ENCODE assay signal across 8 mouse cellular contexts in genomic region chr11:88086737-88087627, GRCm38 (mm10). TPM values are rescaled to one million over a fixed set of nuclear protein-coding genes. Genes with fewer than 3 reads are reported as not detected.
DNase-seq lines count a peak whose midpoint lies in the region; ATAC-seq lines count a peak whose summit lies in the region.

No protein-coding gene starts in this region.

- peak overlapping the region; percentile 84 for H3K27ac ChIP-seq in hindbrain, embryonic 13.5 days
- peak overlapping the region; percentile 62 for H3K27ac ChIP-seq in lung, embryonic 16.5 days (ENCODE audit: low read length)

- peaks cover 19% of the 10 kb centered on the region for H3K4me1 ChIP-seq in hindbrain, embryonic 13.5 days (replicated peaks)
- peaks cover 7% of the 10 kb centered on the region; the same call in 1 of the 2 replicates for H3K4me1 ChIP-seq in lung, embryonic 16.5 days (replicated peaks; ENCODE audit: control insufficient read depth, insufficient read depth, low read length)

- H3K36me3 ChIP-seq in hindbrain, embryonic 13.5 days: peaks cover 23% of the 10 kb centered on the region
- peaks cover 7% of the 10 kb centered on the region for H3K36me3 ChIP-seq in lung, embryonic 16.5 days (ENCODE audit: control insufficient read depth, insufficient read depth, low read length)

- H3K4me2 ChIP-seq in hindbrain, embryonic 13.5 days: peak overlapping the region; percentile 62
- H3K4me2 ChIP-seq in lung, embryonic 16.5 days (ENCODE audit: low read depth, low read length): peak overlapping the region; percentile 63

- no peaks in the 10 kb centered on the region for H3K27me3 ChIP-seq in hindbrain, embryonic 13.5 days
- no peaks in the 10 kb centered on the region for H3K27me3 ChIP-seq in lung, embryonic 16.5 days (ENCODE audit: control insufficient read depth, insufficient read depth, low read depth, low read length)

- 7% methylated on average over 25 of the region's 25 CpGs for WGBS in hindbrain, embryonic 13.5 days
- WGBS in lung, embryonic 16.5 days: 6% methylated on average over 25 of the region's 25 CpGs

- no peaks in the 10 kb centered on the region for H3K9me3 ChIP-seq in hindbrain, embryonic 13.5 days
- no peaks in the 10 kb centered on the region for H3K9me3 ChIP-seq in lung, embryonic 16.5 days (ENCODE audit: control insufficient read depth, low read length)

- H3K4me3 ChIP-seq in hindbrain, embryonic 13.5 days: peak overlapping the region; percentile 32
- H3K4me3 ChIP-seq in lung, embryonic 16.5 days (ENCODE audit: low read length): peak overlapping the region; percentile 38

- peak; percentile 97 for ATAC-seq in hindbrain, embryonic 13.5 days (ENCODE audit: low FRiP score)
- ATAC-seq in lung, embryonic 16.5 days (ENCODE audit: low read depth): peak; percentile 97

- peak overlapping the region; percentile 51 for H3K9ac ChIP-seq in hindbrain, embryonic 13.5 days
- peak overlapping the region; percentile 61 for H3K9ac ChIP-seq in lung, embryonic 16.5 days (ENCODE audit: low read length)

- DNase-seq in R1 (ENCODE audit: low read depth, low spot score): peak; percentile 98
- peak; percentile 92 to 97 for DNase-seq in cerebellum, postnatal 25 days
- peak; percentile 77 to 78 for DNase-seq in frontal cortex, postnatal 25 days (ENCODE audit: low spot score in 2 of 2)
- DNase-seq in layer of hippocampus, postnatal 10 days (ENCODE audit: low spot score in 2 of 2): peak; percentile 86 to 90
- DNase-seq in ovary, adult 18-20 months (ENCODE audit: low spot score): peak; percentile 86
- peak; percentile 54 to 74 for DNase-seq in thymus, adult 18-20 months

RNA-seq across cellular contexts. Expression of gene Cuedc1, which starts 10.9 kb away (rescaled TPM):
- 46.4 and 49.5 TPM in 2 replicates for polyA plus RNA-seq in hindbrain, embryonic 13.5 days (2015; fragmentation: Nextera tagmentation; extraction: Ambion mirVana)
- total RNA-seq in layer of hippocampus, postnatal 10 days (2021): 10 to 100 TPM; 42.0 to 45.7 TPM
- polyA plus RNA-seq in lung, embryonic 16.5 days (2015; fragmentation: Nextera tagmentation; extraction: Ambion mirVana): 11.3 and 11.8 TPM in 2 replicates

RNA-seq across cellular contexts. Expression of gene Vezf1, which starts 18.9 kb away (rescaled TPM):
- 53.9 TPM in 2 replicates for polyA plus RNA-seq in hindbrain, embryonic 13.5 days (2015; fragmentation: Nextera tagmentation; extraction: Ambion mirVana)
- 10 to 100 TPM; 26.0 to 28.5 TPM for total RNA-seq in layer of hippocampus, postnatal 10 days (2021)
- polyA plus RNA-seq in lung, embryonic 16.5 days (2015; fragmentation: Nextera tagmentation; extraction: Ambion mirVana): 32.9 and 38.2 TPM in 2 replicates

RNA-seq across cellular contexts. Expression of gene Srsf1, which starts 39.8 kb away (rescaled TPM):
- polyA plus RNA-seq in hindbrain, embryonic 13.5 days (2015; fragmentation: Nextera tagmentation; extraction: Ambion mirVana): 282 and 298 TPM in 2 replicates
- 100 to 1,000 TPM; 218 to 245 TPM for total RNA-seq in layer of hippocampus, postnatal 10 days (2021)
- 257 and 272 TPM in 2 replicates for polyA plus RNA-seq in lung, embryonic 16.5 days (2015; fragmentation: Nextera tagmentation; extraction: Ambion mirVana)

Comparison
In these comparisons a context has a peak if more than half of its experiments do, and no peak if none do; other contexts are left out.
1. Peak in every context shown above with its lines: DNase-seq, ATAC-seq, H3K4me3 ChIP-seq and H3K27ac ChIP-seq.